ENCODE assay signal across 8 mouse cellular contexts in the genomic region with DNA sequence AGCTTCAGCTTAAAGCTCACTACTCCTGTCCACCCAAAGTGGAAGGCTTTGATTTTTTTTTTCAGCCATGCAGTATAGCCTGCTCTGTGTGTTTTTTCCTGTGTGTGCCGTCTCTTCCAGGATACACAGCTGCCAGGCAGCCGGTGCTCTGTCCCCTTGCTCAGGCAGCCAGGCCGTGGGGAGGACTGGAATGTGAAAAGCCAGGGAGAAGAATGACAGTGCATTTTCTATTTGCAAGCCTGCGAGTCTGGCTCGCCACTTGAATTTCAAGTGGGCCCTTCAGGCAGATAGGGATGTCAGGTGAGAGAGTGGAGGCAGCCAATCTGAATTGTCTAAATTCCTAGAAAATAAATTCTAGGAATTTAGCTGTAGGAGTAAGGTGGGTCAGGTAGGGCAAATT. TPM values are rescaled to one million over a fixed set of nuclear protein-coding genes. Genes with fewer than 3 reads are reported as not detected.
DNase-seq lines count a peak whose midpoint lies in the region.
"Had no signal": no experiment of that assay in that cellular context is flagged by ENCODE, and none has a peak within 500 bp of the region (broad histone marks: within the 10 kb centered on the region; RNA-seq: fewer than 3 reads in every experiment).

No protein-coding gene starts in this region.

- DNase-seq in right cerebral cortex, adult 2 months (ENCODE audit: low spot score in 2 of 2): peak; percentile 5 to 7
- DNase-seq in right cerebral cortex, postnatal 25 days: no peak
- peak; percentile 62 for DNase-seq in heart, adult 8-10 months (ENCODE audit: low spot score)
- DNase-seq in kidney, postnatal 25 days: peak; percentile 31 to 61
- peak; percentile 65 for DNase-seq in yolk sac, embryonic 10.5 days (ENCODE audit: low spot score)
- no peak for DNase-seq in ovary, postnatal 14 days (ENCODE audit: low spot score)
- DNase-seq in ovary, postnatal 10 days (ENCODE audit: low spot score): no peak

RNA-seq across cellular contexts. Expression of gene Ahnak, which starts 38.7 kb away (rescaled TPM):
- 100 to 1,000 TPM; 332 to 446 (median 375) TPM for total RNA-seq in heart, adult 8-10 months (2022)

RNA-seq across cellular contexts. Expression of gene Scgb1a1, which starts 60.0 kb away (rescaled TPM):
- total RNA-seq in heart, adult 8-10 months (2022): 10 to 100 TPM in 1 of 4 experiments, not detected in 3; 44.8 TPM
- total RNA-seq: left cerebral cortex, adult 18-20 months had no signal

Comparison
In these comparisons a context has a peak if more than half of its experiments do, and no peak if none do; other contexts are left out.
1. DNase-seq: peak in right cerebral cortex, adult 2 months (2 of 2), heart, adult 8-10 months (single experiment), kidney, postnatal 25 days (2 of 2) and yolk sac, embryonic 10.5 days (single experiment); none in right cerebral cortex, postnatal 25 days (single experiment), ovary, postnatal 14 days (single experiment) and ovary, postnatal 10 days (single experiment).